Mouse (Mus musculus) ES-E14 (cell line): Measurements from ENCODE around the gene Usp33. TPM values are rescaled to one million over a fixed set of nuclear protein-coding genes. Genes with fewer than 3 reads are reported as not detected.
"Not testable (repeated sequence)": the region's sequence is repeated elsewhere in the genome, so short reads cannot be mapped to it uniquely, and the experiment has no call there.

Experiments used
- DNase-seq: peaks from one replicate; pipeline ENCODE4 v3.0.0-alpha.2; 2013; ENCODE audit warnings: low read depth, low spot score
- H3K27ac ChIP-seq: 2 replicates; pipeline ENCODE4 v1.5.1; 2012; ENCODE audit warnings: low read depth, mild to moderate bottlenecking, low read length, moderate library complexity, mixed read lengths; ENCODE audit not compliant: poor library complexity, insufficient read depth, severe bottlenecking
- H3K36me3 ChIP-seq: 2 replicates; pipeline ENCODE4 v1.6.1; 2012; ENCODE audit warnings: mild to moderate bottlenecking, low read length, moderate library complexity, mixed read lengths; ENCODE audit not compliant: control insufficient read depth, poor library complexity, insufficient read depth, severe bottlenecking
- H3K4me1 ChIP-seq, 2 experiments: fragments of 150-350 bp in 1 of 2; sonication (generic) in 1 of 2; 2 replicates each; pipeline ENCODE4 v1.6.1; 2012; ENCODE audit warnings: low read length in 2 of 2, mild to moderate bottlenecking in 1 of 2, mixed read lengths in 1 of 2; ENCODE audit not compliant: control insufficient read depth in 2 of 2, insufficient read depth in 2 of 2, poor library complexity in 1 of 2
- H3K4me3 ChIP-seq, 2 experiments: fragments of 150-350 bp in 1 of 2; sonication (generic) in 1 of 2; 2 replicates each; pipeline ENCODE4 v1.5.1; 2012; ENCODE audit warnings: low read length in 2 of 2, low read depth in 1 of 2, mild to moderate bottlenecking in 1 of 2, mixed read lengths in 1 of 2; ENCODE audit not compliant: insufficient read depth in 1 of 2, poor library complexity in 1 of 2, severe bottlenecking in 1 of 2
- H3K9ac ChIP-seq: 2 replicates; pipeline ENCODE4 v1.6.1; 2012; ENCODE audit warnings: low read depth, mild to moderate bottlenecking, low read length, mixed read lengths; ENCODE audit not compliant: poor library complexity, insufficient read depth, severe bottlenecking
- H3K9me3 ChIP-seq: fragments of 150-350 bp; sonication (generic); 2 replicates; pipeline ENCODE4 v1.6.1; 2012; ENCODE audit warnings: low read depth, mild to moderate bottlenecking, low read length; ENCODE audit not compliant: control insufficient read depth, insufficient read depth
- CHD2 ChIP-seq: IDR thresholded peaks from 2 replicates; pipeline ENCODE4 v1.6.1; 2014; ENCODE audit warnings: mild to moderate bottlenecking, low read depth, low read length, inconsistent platforms
- HCFC1 ChIP-seq: IDR thresholded peaks from 2 replicates; pipeline ENCODE4 v1.6.1; 2012; ENCODE audit warnings: low read length, inconsistent platforms, borderline replicate concordance; ENCODE audit not compliant: insufficient read depth
- MAFK ChIP-seq: IDR thresholded peaks from 2 replicates; pipeline ENCODE4 v1.6.1; 2014; ENCODE audit warnings: mild to moderate bottlenecking, low read depth, low read length, inconsistent platforms; ENCODE audit not compliant: insufficient read depth
- ZC3H11A ChIP-seq: IDR thresholded peaks from 2 replicates; pipeline ENCODE4 v1.6.1; 2012; ENCODE audit warnings: low read depth, mild to moderate bottlenecking, inconsistent platforms, low read length, borderline replicate concordance
- ZNF384 ChIP-seq: IDR thresholded peaks from 2 replicates; pipeline ENCODE4 v1.6.1; 2012; ENCODE audit warnings: low read depth, low read length, inconsistent platforms
- in situ Hi-C, 2 experiments: fragments of 600-800 bp; cut with MboI; formaldehyde crosslinking; loops; one replicate each; pipeline ENCODE4 v1.15.1; 2025; ENCODE audit warnings: low sequenced_read_pairs in 2 of 2, inconsistent platforms in 1 of 2; ENCODE audit not compliant: unreplicated experiment in 2 of 2
- total RNA-seq: library from RNA; depleted of rRNA; stranded (reverse); fragments of 300-350 nt; gene quantifications from 2 replicates; pipeline ENCODE4 v1.2.3, GENCODE M21; 2012

Gene Usp33
- total RNA-seq, 1 experiment: 49.5 TPM

DNA sequence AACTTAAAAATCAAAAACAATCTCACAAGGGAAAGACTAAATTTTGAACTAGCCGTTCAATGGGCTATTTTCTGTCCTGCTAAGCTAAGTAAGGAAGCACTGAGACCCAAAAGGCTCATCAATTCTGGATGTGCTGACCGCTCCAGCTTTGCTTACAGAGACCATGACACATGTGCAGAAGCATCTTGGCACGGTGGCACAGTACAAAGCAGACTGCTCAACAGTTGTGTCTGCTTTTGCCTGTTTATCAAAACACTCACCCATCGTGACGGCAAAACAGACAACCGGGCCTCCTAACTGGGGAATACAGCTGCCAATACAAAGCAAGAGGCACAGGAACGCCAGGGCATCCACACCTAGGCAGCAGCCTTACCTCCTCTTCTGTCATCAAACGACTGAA is 41.2 kb upstream of the Usp33 start:
- Histone ChIP-seq H3K36me3 (peaks cover 11% of the 10 kb centered on the region; the same call in 1 of the 2 replicates), H3K27ac (no peak overlapping the region), H3K9ac (no peak overlapping the region), H3K4me3 (no peak overlapping the region), H3K4me1 (no peaks in the 10 kb centered on the region), H3K9me3 (no peaks in the 10 kb centered on the region)
- in situ Hi-C loops: no loop called here
- TF ChIP-seq CHD2 (no peak), ZNF384 (no peak), HCFC1 (no peak), MAFK (no peak), ZC3H11A (no peak)
- DNase-seq: no peak

DNA sequence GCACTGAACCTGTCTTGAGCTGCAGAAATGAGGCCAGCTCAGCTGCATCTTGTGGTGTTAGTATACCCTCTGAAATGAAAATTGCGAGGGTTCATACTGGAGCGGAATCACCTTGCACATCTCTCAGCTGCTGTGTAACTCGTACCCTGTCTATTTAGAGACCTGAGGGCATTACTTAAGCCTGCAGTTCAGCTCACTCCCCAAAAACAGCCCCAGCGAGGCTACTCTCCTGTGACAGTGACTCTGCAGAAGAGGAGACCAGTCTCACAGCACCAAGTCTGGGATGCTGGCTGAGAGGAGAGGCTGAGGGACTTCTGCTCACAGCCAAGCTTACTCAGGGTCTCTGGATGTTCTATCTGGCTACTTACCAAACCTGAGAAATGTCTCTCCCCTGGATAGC is 40.3 kb upstream of the Usp33 start:
- Histone ChIP-seq H3K27ac (no peak overlapping the region), H3K9ac (no peak overlapping the region), H3K4me1 (no peaks in the 10 kb centered on the region), H3K9me3 (no peaks in the 10 kb centered on the region), H3K4me3 (no peak overlapping the region), H3K36me3 (peaks cover 9% of the 10 kb centered on the region; the same call in 1 of the 2 replicates)
- DNase-seq: no peak
- TF ChIP-seq ZNF384 (no peak), CHD2 (no peak), MAFK (no peak), ZC3H11A (no peak), HCFC1 (no peak)
- in situ Hi-C loops: no loop called here

DNA sequence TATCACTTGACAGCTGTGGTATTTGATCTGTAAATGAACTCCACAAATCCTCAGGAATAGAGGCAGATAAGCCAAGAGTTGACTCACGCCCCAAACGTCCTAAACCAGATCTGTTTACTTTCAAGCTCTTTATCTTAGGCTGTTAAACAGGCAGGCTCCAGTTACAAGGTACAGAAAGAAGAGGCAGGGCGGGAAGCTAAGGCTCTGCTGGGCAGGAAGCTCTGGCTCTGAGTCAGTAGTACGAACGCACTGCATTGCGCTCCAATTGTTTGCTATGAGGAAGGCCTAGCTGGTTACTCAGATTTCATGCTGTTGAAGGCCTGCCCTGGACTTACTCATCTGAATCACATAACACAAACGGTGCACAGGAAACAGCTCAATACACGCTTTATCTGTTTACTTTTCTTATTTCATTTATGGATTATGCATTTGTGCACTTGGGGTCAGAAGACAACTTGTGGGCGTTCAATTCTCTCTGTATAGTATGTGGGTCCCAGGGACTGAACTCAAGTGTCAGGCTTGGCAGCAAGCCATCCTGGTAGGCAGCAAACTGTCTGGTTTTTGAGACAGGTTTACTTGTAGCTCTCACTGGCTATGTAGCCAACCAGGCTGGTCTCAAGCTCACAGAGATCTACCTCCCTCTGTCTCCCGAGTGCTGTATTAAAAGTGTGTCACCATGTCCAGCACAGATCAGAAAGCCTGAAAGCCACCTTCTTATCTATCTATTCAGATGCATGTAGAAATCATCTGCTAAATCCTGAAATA is 37.6 kb upstream of the Usp33 start:
- TF ChIP-seq ZC3H11A: no peak
- TF ChIP-seq ZNF384: no peak
- no peak for TF ChIP-seq CHD2
- no peak for TF ChIP-seq HCFC1
- no peak for TF ChIP-seq MAFK
- Histone ChIP-seq H3K36me3 (peaks cover 16% of the 10 kb centered on the region; the same call in 1 of the 2 replicates), H3K9ac (no peak overlapping the region), H3K27ac (no peak overlapping the region), H3K4me1 (no peaks in the 10 kb centered on the region), H3K4me3 (no peak overlapping the region), H3K9me3 (no peaks in the 10 kb centered on the region)
- in situ Hi-C loops: no loop called here
- no peak for DNase-seq

DNA sequence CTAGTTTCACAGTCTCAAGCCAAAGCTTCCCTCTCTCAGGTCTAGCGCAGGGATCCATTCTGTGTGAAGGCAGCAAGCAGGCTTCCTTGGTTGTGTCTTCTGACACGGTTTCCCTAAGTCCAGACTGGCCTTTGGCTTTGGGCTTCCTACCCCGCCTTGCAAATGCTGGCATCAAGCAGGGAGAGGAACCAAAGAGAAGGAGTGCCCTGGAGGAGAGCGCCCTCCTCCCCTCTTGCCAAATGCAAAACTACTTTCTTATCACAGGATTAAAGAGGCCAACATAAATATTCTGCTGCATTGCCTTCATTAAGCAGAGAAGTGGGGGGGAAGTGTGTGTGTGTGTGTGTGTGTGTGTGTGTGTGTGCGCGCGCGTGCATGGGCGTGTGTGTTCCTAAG is 37.0 kb upstream of the Usp33 start:
- no peak for TF ChIP-seq ZC3H11A
- no peak for TF ChIP-seq CHD2
- TF ChIP-seq MAFK: no peak
- TF ChIP-seq ZNF384: no peak
- TF ChIP-seq HCFC1: no peak
- Histone ChIP-seq H3K36me3 (peaks cover 16% of the 10 kb centered on the region; the same call in 1 of the 2 replicates), H3K4me3 (no peak overlapping the region), H3K9me3 (no peaks in the 10 kb centered on the region), H3K27ac (no peak overlapping the region), H3K4me1 (no peaks in the 10 kb centered on the region), H3K9ac (no peak overlapping the region)
- no peak for DNase-seq
- in situ Hi-C loops: no loop called here

DNA sequence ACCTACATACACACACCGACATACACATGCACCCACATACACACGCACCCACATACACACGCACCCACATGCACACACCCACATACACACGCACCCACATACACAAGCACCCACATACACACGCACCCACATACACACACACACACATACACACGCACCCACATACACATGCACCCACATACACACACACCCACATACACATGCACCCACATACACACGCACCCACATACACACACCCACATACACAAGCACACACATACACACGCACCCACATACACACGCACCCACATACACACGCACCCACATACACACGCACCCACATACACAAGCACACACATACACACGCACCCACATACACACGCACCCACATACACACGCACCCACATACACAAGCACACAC is 31.6 kb upstream of the Usp33 start:
- H3K36me3 ChIP-seq: peaks cover 10% of the 10 kb centered on the region; the same call in 1 of the 2 replicates
- H3K9me3 ChIP-seq, H3K9ac ChIP-seq, in situ Hi-C loops, H3K4me1 ChIP-seq, DNase-seq, H3K4me3 ChIP-seq, H3K27ac ChIP-seq: not testable (repeated sequence)
